Mouse (Mus musculus) lung, embryonic 15.5 days (tissue): ENCODE results near the gene Ccdc93. TPM values are rescaled to one million over a fixed set of nuclear protein-coding genes. Genes with fewer than 3 reads are reported as not detected.

Experiments
- ATAC-seq: fragments of 200-750 bp; cut with Nextera tagmentation; 2 replicates; pipeline ENCODE4 v1.8.0; 2017; ENCODE audit warnings: moderate number of reproducible peaks, borderline replicate concordance; ENCODE audit not compliant: low FRiP score, low TSS enrichment; ENCODE audit errors: extremely low read depth
- H3K27ac ChIP-seq: fragments of 300-500 bp; sonication (generic); 2 replicates; pipeline ENCODE4 v1.5.1; 2015; ENCODE audit warnings: moderate library complexity, mild to moderate bottlenecking, inconsistent platforms
- H3K27me3 ChIP-seq: fragments of 300-500 bp; sonication (generic); 2 replicates; pipeline ENCODE4 v1.6.1; 2015; ENCODE audit warnings: inconsistent platforms
- H3K36me3 ChIP-seq: fragments of 300-500 bp; sonication (generic); 2 replicates; pipeline ENCODE4 v1.6.1; 2015; ENCODE audit warnings: inconsistent platforms
- H3K4me1 ChIP-seq: fragments of 300-500 bp; sonication (generic); 2 replicates; pipeline ENCODE4 v1.6.1; 2015; ENCODE audit warnings: inconsistent platforms
- H3K4me2 ChIP-seq: fragments of 300-500 bp; sonication (generic); 2 replicates; pipeline ENCODE4 v1.6.1; 2015; ENCODE audit warnings: inconsistent platforms, mild to moderate bottlenecking, moderate library complexity
- H3K4me3 ChIP-seq: fragments of 300-500 bp; sonication (generic); 2 replicates; pipeline ENCODE4 v1.5.1; 2015; ENCODE audit warnings: mild to moderate bottlenecking, inconsistent platforms
- H3K9ac ChIP-seq: fragments of 300-500 bp; sonication (generic); 2 replicates; pipeline ENCODE4 v1.6.1; 2015; ENCODE audit warnings: inconsistent platforms
- H3K9me3 ChIP-seq: fragments of 300-500 bp; sonication (generic); 2 replicates; pipeline ENCODE4 v1.6.1; 2016; ENCODE audit warnings: inconsistent platforms
- WGBS: fragments of 180-500 bp; shearing (Covaris S2); methylation state at CpG from one replicate; pipeline ENCODE4 v1.1.7; 2015; 5-methylcytosine and 5-hydroxymethylcytosine counted together
- polyA plus RNA-seq: library from polyadenylated mRNA; unstranded; fragments of >200 nt; fragmentation: Nextera tagmentation; extraction: Ambion mirVana; gene quantifications from 2 replicates; pipeline ENCODE4 v1.2.1, GENCODE M21; 2015

The Ccdc93 gene
- 8.9 and 9.7 TPM in 2 replicates for polyA plus RNA-seq

GRCm38 (mm10) chr1:121430938-121431928 is at the start of gene Ccdc93:
Gene Ccdc93, plus strand, starts transcription at chr1:121431049.
- Histone ChIP-seq H3K4me1 (peaks cover 10% of the 10 kb centered on the region), H3K27ac (no peak within 1 kb of the TSS), H3K4me3 (peak within 1 kb of the TSS; percentile 89), H3K9me3 (no peaks in the 10 kb centered on the region), H3K36me3 (no peaks in the 10 kb centered on the region), H3K27me3 (no peaks in the 10 kb centered on the region), H3K4me2 (peak within 1 kb of the TSS; percentile 94), H3K9ac (peak within 1 kb of the TSS; percentile 86)
- ATAC-seq, result peak; percentile 91
- WGBS, result under 1% methylated on average over 45 of the region's 47 CpGs

GRCm38 (mm10) chr1:121381562-121381961 is 49.3 kb upstream of the Ccdc93 start:
- Histone ChIP-seq H3K27me3 (no peaks in the 10 kb centered on the region), H3K9me3 (no peaks in the 10 kb centered on the region), H3K4me2 (no peak overlapping the region), H3K9ac (no peak overlapping the region), H3K4me1 (no peaks in the 10 kb centered on the region), H3K27ac (no peak overlapping the region), H3K4me3 (no peak overlapping the region), H3K36me3 (no peaks in the 10 kb centered on the region)
- no peak for ATAC-seq
- 85% methylated on average over 3 of the region's 3 CpGs for WGBS

- Histone ChIP-seq H3K9me3 (no peaks in the 10 kb centered on the region), H3K4me3 (no peak overlapping the region), H3K36me3 (no peaks in the 10 kb centered on the region), H3K27me3 (no peaks in the 10 kb centered on the region), H3K4me1 (no peaks in the 10 kb centered on the region), H3K27ac (no peak overlapping the region), H3K4me2 (no peak overlapping the region), H3K9ac (no peak overlapping the region)
- no peak for ATAC-seq
- 31% methylated on average over 6 of the region's 6 CpGs for WGBS
Observed at GRCm38 (mm10) chr1:121388312-121388711, 42.5 kb upstream of the Ccdc93 start.

- ATAC-seq, result no peak
- Histone ChIP-seq H3K27me3 (no peaks in the 10 kb centered on the region), H3K9me3 (no peaks in the 10 kb centered on the region), H3K4me2 (no peak overlapping the region), H3K4me3 (no peak overlapping the region), H3K9ac (no peak overlapping the region), H3K4me1 (no peaks in the 10 kb centered on the region), H3K27ac (no peak overlapping the region), H3K36me3 (no peaks in the 10 kb centered on the region)
- 45% methylated on average over 7 of the region's 7 CpGs for WGBS
Observed at GRCm38 (mm10) chr1:121388732-121389131, 42.1 kb upstream of the Ccdc93 start.

GRCm38 (mm10) chr1:121389574-121389973 is 41.3 kb upstream of the Ccdc93 start:
- Histone ChIP-seq H3K36me3 (no peaks in the 10 kb centered on the region), H3K4me1 (peaks cover 4% of the 10 kb centered on the region; the same call in 1 of the 2 replicates), H3K27ac (no peak overlapping the region), H3K4me3 (no peak overlapping the region), H3K27me3 (no peaks in the 10 kb centered on the region), H3K4me2 (no peak overlapping the region), H3K9me3 (no peaks in the 10 kb centered on the region), H3K9ac (no peak overlapping the region)
- ATAC-seq, result no peak
- WGBS, result 80% methylated on average over 12 of the region's 12 CpGs

- 90% methylated on average over 5 of the region's 5 CpGs for WGBS
- Histone ChIP-seq H3K4me3 (no peak overlapping the region), H3K4me2 (no peak overlapping the region), H3K9me3 (no peaks in the 10 kb centered on the region), H3K27me3 (no peaks in the 10 kb centered on the region), H3K4me1 (peaks cover 8% of the 10 kb centered on the region), H3K36me3 (no peaks in the 10 kb centered on the region), H3K9ac (no peak overlapping the region), H3K27ac (no peak overlapping the region)
- ATAC-seq, result no peak
Observed at GRCm38 (mm10) chr1:121390003-121390402, 40.8 kb upstream of the Ccdc93 start.

- Histone ChIP-seq H3K4me1 (peaks cover 12% of the 10 kb centered on the region), H3K9ac (no peak overlapping the region), H3K27me3 (no peaks in the 10 kb centered on the region), H3K9me3 (no peaks in the 10 kb centered on the region), H3K27ac (no peak overlapping the region), H3K36me3 (no peaks in the 10 kb centered on the region), H3K4me3 (no peak overlapping the region), H3K4me2 (no peak overlapping the region)
- ATAC-seq, result no peak
- whole genome bisulfite sequencing, result 58% methylated on average over 13 of the region's 13 CpGs
Observed at GRCm38 (mm10) chr1:121390421-121390820, 40.4 kb upstream of the Ccdc93 start.

GRCm38 (mm10) chr1:121390855-121391254 is 40.0 kb upstream of the Ccdc93 start:
- no peak overlapping the region for H3K27ac ChIP-seq
- H3K4me1 ChIP-seq, result peaks cover 16% of the 10 kb centered on the region
- whole genome bisulfite sequencing, result 52% methylated on average over 8 of the region's 8 CpGs
- H3K4me3 ChIP-seq, result no peak overlapping the region
- H3K9me3 ChIP-seq, result no peaks in the 10 kb centered on the region
- H3K9ac ChIP-seq, result no peak overlapping the region
- no peaks in the 10 kb centered on the region for H3K36me3 ChIP-seq
- no peak for ATAC-seq
- H3K4me2 ChIP-seq, result no peak overlapping the region
- no peaks in the 10 kb centered on the region for H3K27me3 ChIP-seq

GRCm38 (mm10) chr1:121393117-121393516 is 37.7 kb upstream of the Ccdc93 start:
- H3K4me3 ChIP-seq, result no peak overlapping the region
- no peaks in the 10 kb centered on the region for H3K36me3 ChIP-seq
- no peaks in the 10 kb centered on the region for H3K27me3 ChIP-seq
- H3K4me2 ChIP-seq, result no peak overlapping the region
- H3K9ac ChIP-seq, result no peak overlapping the region
- H3K27ac ChIP-seq, result no peak overlapping the region
- 62% methylated on average over 2 of the region's 2 CpGs for WGBS
- no peaks in the 10 kb centered on the region for H3K9me3 ChIP-seq
- no peak for ATAC-seq
- H3K4me1 ChIP-seq, result peaks cover 17% of the 10 kb centered on the region

- Histone ChIP-seq H3K9me3 (no peaks in the 10 kb centered on the region), H3K27ac (no peak overlapping the region), H3K4me1 (peaks cover 22% of the 10 kb centered on the region), H3K36me3 (no peaks in the 10 kb centered on the region), H3K9ac (no peak overlapping the region), H3K4me3 (no peak overlapping the region), H3K4me2 (0 out of 2 replicates have a peak overlapping the region, but pooled peaks have one; percentile 7), H3K27me3 (no peaks in the 10 kb centered on the region)
- ATAC-seq, result peak; percentile 75
- WGBS, result 28% methylated on average over 5 of the region's 5 CpGs
Observed at GRCm38 (mm10) chr1:121394764-121395163, 36.1 kb upstream of the Ccdc93 start.

GRCm38 (mm10) chr1:121396501-121396900 is 34.3 kb upstream of the Ccdc93 start:
- Histone ChIP-seq H3K4me2 (no peak overlapping the region), H3K9me3 (no peaks in the 10 kb centered on the region), H3K4me3 (no peak overlapping the region), H3K4me1 (peaks cover 24% of the 10 kb centered on the region), H3K27me3 (no peaks in the 10 kb centered on the region), H3K9ac (no peak overlapping the region), H3K27ac (no peak overlapping the region), H3K36me3 (no peaks in the 10 kb centered on the region)
- WGBS, result 43% methylated on average over 4 of the region's 4 CpGs
- no peak for ATAC-seq

- Histone ChIP-seq H3K4me3 (no peak overlapping the region), H3K36me3 (no peaks in the 10 kb centered on the region), H3K9me3 (no peaks in the 10 kb centered on the region), H3K27me3 (no peaks in the 10 kb centered on the region), H3K27ac (no peak overlapping the region), H3K4me2 (no peak overlapping the region), H3K4me1 (peaks cover 24% of the 10 kb centered on the region), H3K9ac (no peak overlapping the region)
- 74% methylated on average over 4 of the region's 4 CpGs for WGBS
- no peak for ATAC-seq
Observed at GRCm38 (mm10) chr1:121398231-121398630, 32.6 kb upstream of the Ccdc93 start.
